Mouse (Mus musculus) C2C12 (cell line): ENCODE data around the gene Tet3.

Experiments used
- CTCF ChIP-seq: IDR thresholded peaks from one replicate; pipeline ENCODE4 v1.5.1; 2011; ENCODE audit not compliant: control insufficient read depth, insufficient read depth, insufficient read length
- MAX ChIP-seq: IDR thresholded peaks from one replicate; pipeline ENCODE4 v1.6.1; 2011; ENCODE audit warnings: mild to moderate bottlenecking, control low read depth

GRCm38 (mm10) chr6:83439781-83440180 lies 19.1 kb downstream of the Tet3 start:
- TF ChIP-seq CTCF = no peak
- TF ChIP-seq MAX = no peak
